36 mouse cellular contexts compared by ENCODE assay signal in genomic region chr11:12466606-12467005, GRCm38 (mm10). TPM values are rescaled to one million over a fixed set of nuclear protein-coding genes. Genes with fewer than 3 reads are reported as not detected.
DNase-seq lines count a peak whose midpoint lies in the region; ATAC-seq and TF ChIP-seq lines count a peak whose summit lies in the region.
"Had no signal": no experiment of that assay in that cellular context is flagged by ENCODE, and none has a peak within 500 bp of the region (broad histone marks: within the 10 kb centered on the region; RNA-seq: fewer than 3 reads in every experiment).

No protein-coding gene starts in this region.

- no peak for TF ChIP-seq EP300 in ES-Bruce4 (IDR thresholded peaks at IDR 0.05; ENCODE audit: insufficient read depth, low read depth, low read length)

- no peaks in the 10 kb centered on the region for H3K27me3 ChIP-seq in ES-Bruce4 (ENCODE audit: control insufficient read depth, insufficient read depth, low read length, poor library complexity, severe bottlenecking)
- H3K27me3 ChIP-seq: CH12.LX had no signal

- TF ChIP-seq CTCF in left cerebral cortex, adult 2 months (IDR thresholded peaks at IDR 0.05): no peak
- no peak for TF ChIP-seq CTCF in ES-Bruce4 (IDR thresholded peaks at IDR 0.05; ENCODE audit: low read depth, low read length)

- H3K27ac ChIP-seq in left cerebral cortex, adult 2 months: peak overlapping the region; percentile 78; the same call in 1 of the 2 replicates
- H3K27ac ChIP-seq in ES-Bruce4 (ENCODE audit: insufficient read depth, low read length): peak overlapping the region; percentile 92
- H3K27ac ChIP-seq: embryonic facial prominence, embryonic 13.5 days; forebrain, embryonic 10.5 days; forebrain, embryonic 15.5 days; gastrocnemius, adult 2 months; hindbrain, embryonic 13.5 days; kidney, postnatal 0 days; limb, embryonic 12.5 days; liver, embryonic 15.5 days; neural tube, embryonic 15.5 days; stomach, postnatal 0 days had no signal

- peak; percentile 70 for ATAC-seq in frontal cortex, adult (ENCODE audit: low TSS enrichment)
- ATAC-seq: activated CD4-positive, CD25-positive, alpha-beta regulatory T cell, adult 4 months; forebrain, embryonic 15.5 days; intestine, embryonic 16.5 days had no signal

- no peak overlapping the region for H3K4me3 ChIP-seq in left cerebral cortex, adult 2 months
- no peak overlapping the region for H3K4me3 ChIP-seq in ES-Bruce4 (ENCODE audit: low read depth, low read length)
- H3K4me3 ChIP-seq: embryonic facial prominence, embryonic 13.5 days; forebrain, embryonic 10.5 days; forebrain, embryonic 15.5 days; gastrocnemius, adult 2 months; hindbrain, embryonic 13.5 days; limb, embryonic 12.5 days; liver, embryonic 15.5 days; neural tube, embryonic 15.5 days had no signal

- H3K4me1 ChIP-seq in ES-Bruce4 (ENCODE audit: control insufficient read depth, insufficient read depth, low read length): peaks cover 10% of the 10 kb centered on the region
- H3K4me1 ChIP-seq: liver, embryonic 15.5 days had no signal

- no peak for TF ChIP-seq POLR2A in ES-Bruce4 (IDR thresholded peaks at IDR 0.05; ENCODE audit: insufficient read depth, low read length)

- intact Hi-C loops in left cerebral cortex, adult 2 months (cut with DNase I): no loop called here
- intact Hi-C loops in left cerebral cortex, postnatal 4 days (cut with DNase I): no loop called here

- no peaks in the 10 kb centered on the region for H3K36me3 ChIP-seq in ES-Bruce4 (ENCODE audit: control insufficient read depth, insufficient read depth, low read length, poor library complexity, severe bottlenecking)
- H3K36me3 ChIP-seq: embryonic facial prominence, embryonic 13.5 days; forebrain, embryonic 10.5 days; forebrain, embryonic 15.5 days; hindbrain, embryonic 13.5 days; limb, embryonic 12.5 days; liver, embryonic 15.5 days; neural tube, embryonic 15.5 days had no signal

- DNase-seq in frontal cortex, postnatal 10 days (ENCODE audit: low spot score in 2 of 2): no peak
- peak in 1 of 2 experiments; percentile 41 for DNase-seq in left cerebral cortex, adult 2 months (ENCODE audit: extremely low spot score in 1 of 2, low spot score in 2 of 2)
- DNase-seq in left cerebral cortex, postnatal 4 days: no peak
- peak; percentile 84 for DNase-seq in brain, adult 2 months (ENCODE audit: low read depth, low spot score)
- DNase-seq in spleen, postnatal 14 days (ENCODE audit: low spot score in 2 of 2): no peak
- DNase-seq in adrenal gland, postnatal 36 days: no peak
- DNase-seq: adrenal gland, adult 2 months; cerebellum, adult 11 months; cerebellum, adult 9-11 months; embryo, embryonic 11 days; gastrocnemius, adult 2 months; gastrocnemius, postnatal 36 days; heart, adult 18-20 months; heart, postnatal 4 days; kidney, adult 8-10 months; kidney, postnatal 4 days; lung, embryonic 14.5 days; lung, postnatal 14 days; midbrain, embryonic 14.5 days; spleen, adult 18-20 months; thymus, adult 2 months; thymus, postnatal 36 days had no signal

- H3K9me3 ChIP-seq in ES-Bruce4 (replicated peaks; ENCODE audit: control insufficient read depth, insufficient read depth, low read length, poor library complexity, severe bottlenecking): no peaks in the 10 kb centered on the region
- H3K9me3 ChIP-seq: embryonic facial prominence, embryonic 13.5 days; forebrain, embryonic 10.5 days; forebrain, embryonic 15.5 days; hindbrain, embryonic 13.5 days; limb, embryonic 12.5 days; liver, embryonic 15.5 days; neural tube, embryonic 15.5 days had no signal

- peak overlapping the region; percentile 54 for H3K9ac ChIP-seq in ES-Bruce4 (ENCODE audit: low read depth, poor library complexity, severe bottlenecking)
- H3K9ac ChIP-seq: embryonic facial prominence, embryonic 13.5 days; forebrain, embryonic 15.5 days; hindbrain, embryonic 13.5 days; limb, embryonic 12.5 days; liver, embryonic 15.5 days; lung, embryonic 14.5 days; neural tube, embryonic 15.5 days had no signal

RNA-seq across cellular contexts. Expression of gene Cobl, which starts 1.8 kb away (rescaled TPM):
- total RNA-seq in left cerebral cortex, adult 2 months (2021): 100 to 1,000 TPM; 130 to 137 TPM
- total RNA-seq in left cerebral cortex, postnatal 4 days (2021): 10 to 100 TPM; 49.0 to 49.8 TPM
- 23.2 and 25.3 TPM in 2 replicates for polyA plus RNA-seq in ES-Bruce4 (2011; ENCODE audit: insufficient read depth, insufficient read length, low read depth, missing spikeins)
- 1 to 10 TPM; 2.0 to 2.8 TPM for total RNA-seq in adrenal gland, postnatal 36 days (2021)
- polyA plus RNA-seq: activated CD4-positive, CD25-positive, alpha-beta regulatory T cell, adult 4 months had no signal

Comparison
In these comparisons a context has a peak if more than half of its experiments do, and no peak if none do; other contexts are left out.
1. RNA of gene Cobl, which starts 1.8 kb away (total RNA-seq): 130 to 137 TPM in left cerebral cortex, adult 2 months and 49.0 to 49.8 TPM in left cerebral cortex, postnatal 4 days; 2.0 to 2.8 TPM in adrenal gland, postnatal 36 days; every median in the first group is over 10 times any median in the second.